Mouse (Mus musculus) adrenal gland, adult 2 months (tissue): ENCODE results near the gene Hspb6. TPM values are rescaled to one million over a fixed set of nuclear protein-coding genes. Genes with fewer than 3 reads are reported as not detected.

Experiments
- DNase-seq: peaks from one replicate; pipeline ENCODE4 v3.0.0; 2021
- polyA plus RNA-seq: library from polyadenylated mRNA; depleted of rRNA; stranded (reverse); fragments of >200 nt; gene quantifications from 2 replicates; pipeline ENCODE4 v1.2.3, GENCODE M21; 2012
- total RNA-seq, 2 experiments: library from RNA; stranded (reverse); gene quantifications; 2 replicates each; pipeline ENCODE4 v1.2.3; 2021

The Hspb6 gene
- total and polyA plus RNA-seq, 3 experiments = 22.4 to 96.2 (median 38.7) TPM

GRCm38 (mm10) chr7:30553021-30553589, 1.1 kb downstream of the Hspb6 start:
- peak; percentile 87 for DNase-seq

- DNase-seq = no peak
Observed at GRCm38 (mm10) chr7:30553810-30554584, 2.0 kb downstream of the Hspb6 start.

- no peak for DNase-seq
Observed at GRCm38 (mm10) chr7:30556894-30557536, 5.0 kb downstream of the Hspb6 start.

GRCm38 (mm10) chr7:30557901-30558514, 6.0 kb downstream of the Hspb6 start:
- peak; percentile 46 for DNase-seq

- no peak for DNase-seq
Observed at GRCm38 (mm10) chr7:30558656-30559442, 6.9 kb downstream of the Hspb6 start.

- peak; percentile 99 for DNase-seq
Observed at GRCm38 (mm10) chr7:30559443-30559954, 7.5 kb downstream of the Hspb6 start, which contains the start of gene Lin37. Gene Lin37, minus strand, starts transcription at chr7:30559838.

- DNase-seq = no peak
Observed at GRCm38 (mm10) chr7:30560296-30560695, 8.3 kb downstream of the Hspb6 start.

- no peak for DNase-seq
Observed at GRCm38 (mm10) chr7:30562526-30563116, 10.6 kb downstream of the Hspb6 start.

- peak; percentile 95 for DNase-seq
Observed at GRCm38 (mm10) chr7:30563117-30563905, 11.3 kb downstream of the Hspb6 start, which contains the start of the genes U2af1l4, Gm49396 and Psenen. Gene U2af1l4, plus strand, starts transcription at chr7:30563301. Gene Gm49396, plus strand, starts transcription at chr7:30563344. Gene Psenen, minus strand, starts transcription at chr7:30563627.

GRCm38 (mm10) chr7:30563906-30564280, 11.9 kb downstream of the Hspb6 start:
- DNase-seq = no peak

GRCm38 (mm10) chr7:30564970-30565571, 13.1 kb downstream of the Hspb6 start, which contains the start of gene Igflr1:
Gene Igflr1, plus strand, starts transcription at chr7:30565427.
- no peak for DNase-seq

- DNase-seq = no peak
Observed at GRCm38 (mm10) chr7:30566033-30566432, 14.1 kb downstream of the Hspb6 start.

- DNase-seq = no peak
Observed at GRCm38 (mm10) chr7:30567555-30567954, 15.6 kb downstream of the Hspb6 start.

- DNase-seq = no peak
Observed at GRCm38 (mm10) chr7:30572389-30572788, 20.4 kb downstream of the Hspb6 start.

GRCm38 (mm10) chr7:30572969-30573368, 21.0 kb downstream of the Hspb6 start:
- DNase-seq = peak; percentile 77

- no peak for DNase-seq
Observed at GRCm38 (mm10) chr7:30579950-30580349, 28.0 kb downstream of the Hspb6 start.

- DNase-seq = no peak
Observed at GRCm38 (mm10) chr7:30581547-30581946, 29.6 kb downstream of the Hspb6 start.

- DNase-seq = no peak
Observed at GRCm38 (mm10) chr7:30584339-30584738, 32.4 kb downstream of the Hspb6 start.

GRCm38 (mm10) chr7:30585170-30585569, 33.2 kb downstream of the Hspb6 start:
- no peak for DNase-seq
